Mouse (Mus musculus): ENCODE results near the gene Gm3854. TPM values are rescaled to one million over a fixed set of nuclear protein-coding genes. Genes with fewer than 3 reads are reported as not detected.
A peak's percentile ranks its signal among the peaks of the same experiment; 100 is the strongest.

The Gm3854 gene
- total RNA-seq, 2 experiments from 2014 or later = 0.53 to 0.80 TPM

DNA sequence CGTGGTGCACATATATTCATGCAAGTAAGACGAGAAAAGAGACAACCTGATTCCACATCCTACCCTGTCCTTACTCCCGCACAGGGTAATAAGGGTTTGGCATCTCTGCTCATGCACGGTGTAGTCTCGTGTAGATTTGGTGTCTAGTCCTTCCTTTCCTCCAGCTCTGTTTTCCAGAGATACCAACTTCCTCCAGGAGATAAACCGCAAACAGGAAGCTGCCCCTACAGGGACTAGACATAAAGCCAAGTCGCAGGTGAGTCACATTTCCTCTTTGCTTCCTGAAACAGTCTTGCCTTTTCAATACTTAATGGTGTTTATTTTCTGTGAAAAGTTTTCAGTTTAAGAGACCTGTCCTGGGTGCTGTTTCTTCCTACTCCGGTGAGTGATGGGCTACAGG, 40.5 kb downstream of the Gm3854 start:
- DNase-seq (ENCODE audit: low spot score in 2 of 2) = no peak

DNA sequence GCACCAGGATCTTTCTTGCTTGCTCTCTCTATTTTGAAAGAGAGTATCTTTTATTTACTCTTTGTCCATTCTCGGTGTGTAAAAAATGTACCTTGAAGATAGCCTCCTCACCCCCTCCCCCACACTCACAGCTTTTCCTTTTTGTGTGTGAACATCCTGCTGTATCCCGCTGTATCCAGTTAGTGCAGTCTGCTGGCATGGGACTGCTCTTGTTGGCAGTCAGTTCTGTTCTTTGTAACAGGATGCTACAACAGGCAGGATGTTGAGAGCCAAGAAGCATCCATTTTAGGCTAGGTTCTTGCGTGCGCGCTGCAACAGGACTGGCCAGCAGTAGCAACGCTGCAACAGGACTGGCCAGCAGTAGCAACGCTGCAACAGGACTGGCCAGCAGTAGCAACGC, 43.4 kb downstream of the Gm3854 start:
- DNase-seq (ENCODE audit: low spot score in 2 of 2) = no peak

DNA sequence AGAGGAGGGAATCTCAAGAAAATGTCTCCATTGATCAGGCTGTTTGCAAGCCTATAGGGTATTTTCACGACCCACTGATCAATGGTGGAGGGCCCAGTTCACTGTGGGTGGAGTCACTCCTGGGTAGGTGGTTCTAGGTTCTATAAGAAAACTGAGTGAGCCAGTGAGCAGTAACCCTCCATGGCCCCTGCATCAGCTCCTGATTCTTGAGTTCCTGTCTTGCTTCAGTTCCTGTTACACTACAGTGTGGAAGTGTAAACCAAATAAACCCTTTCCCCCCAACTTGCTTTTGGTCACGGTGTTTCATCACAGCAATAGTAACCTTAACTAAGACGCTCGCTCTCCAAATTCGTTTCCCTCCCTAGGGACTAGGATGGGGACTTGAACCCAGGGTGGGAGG, 45.4 kb downstream of the Gm3854 start:
- no peak for DNase-seq (ENCODE audit: low spot score in 2 of 2)

DNA sequence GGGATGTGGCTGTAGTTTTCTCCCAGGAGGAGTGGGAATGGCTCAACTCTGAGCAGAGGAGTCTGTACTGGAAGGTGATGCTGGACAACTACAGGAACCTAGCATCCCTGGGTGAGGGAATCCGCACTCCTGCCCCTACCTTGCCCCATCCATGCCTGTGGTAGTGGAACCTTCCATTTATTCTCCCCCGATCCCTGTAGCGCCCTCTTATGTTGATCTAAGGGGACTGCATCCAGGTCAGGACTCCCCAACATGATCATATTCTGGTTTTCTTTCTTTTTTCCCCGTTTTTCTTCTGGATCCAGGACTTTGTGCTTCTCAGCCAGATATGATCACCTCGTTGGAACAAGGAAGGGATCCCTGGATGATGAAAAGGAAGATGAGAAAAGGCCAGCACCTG, 45.9 kb downstream of the Gm3854 start:
- DNase-seq (ENCODE audit: low spot score in 2 of 2) = no peak

DNA sequence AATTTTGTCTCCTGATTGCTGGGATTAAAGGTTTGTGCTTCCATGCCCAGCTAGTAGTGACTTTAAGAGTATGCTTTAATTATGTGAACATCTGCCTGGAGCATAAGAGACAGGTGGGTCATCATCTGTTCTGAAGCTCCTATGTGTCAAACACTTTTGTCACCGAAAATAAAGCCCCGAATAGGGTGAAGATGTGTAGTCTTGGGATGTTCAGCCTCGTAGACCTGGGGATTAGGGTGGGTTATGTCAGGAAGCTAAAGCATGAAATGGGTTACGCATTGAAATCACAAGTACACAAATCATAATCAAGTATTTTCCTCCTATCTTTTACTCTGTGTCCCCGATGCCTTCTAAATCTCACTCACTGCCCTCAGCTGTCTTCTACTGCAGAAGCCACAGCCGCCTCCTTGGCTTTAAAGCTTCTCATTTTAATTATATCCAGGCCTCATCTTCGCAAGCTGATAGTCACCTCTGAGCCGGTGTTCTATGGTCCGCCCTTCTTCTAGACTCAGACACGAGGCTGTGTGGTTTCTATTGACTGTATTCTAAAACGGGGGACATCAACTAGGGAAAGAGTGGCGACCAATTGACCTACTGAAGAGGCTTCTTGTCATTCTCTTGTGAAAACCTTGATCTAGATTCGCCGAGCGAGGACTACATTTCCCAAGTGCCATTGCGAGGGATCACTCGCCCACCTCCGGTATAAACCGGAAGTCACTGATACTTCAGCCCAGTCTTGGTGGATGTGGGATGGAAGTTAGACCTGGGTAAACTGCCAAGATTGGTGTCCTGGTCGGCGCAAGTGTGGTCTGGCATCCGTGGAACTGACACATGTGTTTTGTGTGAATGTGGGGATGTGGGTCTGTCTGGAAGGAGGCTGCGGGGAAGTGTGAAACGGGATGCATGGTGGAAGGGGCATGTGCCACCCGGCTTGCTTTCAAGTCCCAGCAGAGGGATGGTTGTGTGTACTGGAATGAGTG, 54.7 kb downstream of the Gm3854 start, which contains the start of gene Smim17:
Gene Smim17, plus strand, starts transcription at position 720 of the 980 bp plus-strand sequence.
- peak; percentile 36 to 37 for DNase-seq (ENCODE audit: low spot score in 2 of 2)

Other genes with a start within 250 kb of the Gm3854 start
- gene Zfp787, start 187.8 kb upstream of the Gm3854 start, total RNA-seq (2021) = 10 to 100 TPM; 43.2 to 47.7 TPM
- 10 to 100 TPM; 25.8 to 27.0 TPM for gene Zfp444, start 171.5 kb upstream of the Gm3854 start, total RNA-seq (2021)
- gene Galp, start 146.7 kb upstream of the Gm3854 start, total RNA-seq (2021) = not detected
- gene Zscan5b, start 121.5 kb upstream of the Gm3854 start, total RNA-seq (2021) = not detected
- gene Epp13, start 91.0 kb upstream of the Gm3854 start, total RNA-seq (2021) = not detected
- gene Zfp667, start 57.2 kb upstream of the Gm3854 start, total RNA-seq (2021) = 1 to 10 TPM; 5.1 to 6.3 TPM
- gene Zfp583, start 12.5 kb upstream of the Gm3854 start, total RNA-seq (2021) = 1 to 10 TPM; 3.1 to 3.3 TPM
- gene Zfp78, start 19.5 kb downstream of the Gm3854 start, total RNA-seq (2021) = 1 to 10 TPM; 2.1 to 3.3 TPM
- gene Zfp28, start 39.5 kb downstream of the Gm3854 start, total RNA-seq (2021) = 1 to 10 TPM; 2.1 to 3.3 TPM
- gene Smim17, start 55.0 kb downstream of the Gm3854 start, total RNA-seq (2021) = under 1 TPM; 0.38 to 0.73 TPM
- gene Gm20715, start 66.5 kb downstream of the Gm3854 start, total RNA-seq (2021) = not detected
- not detected for gene Olfr1344, start 94.9 kb downstream of the Gm3854 start, total RNA-seq (2021)
- gene Olfr1336, start 112.4 kb downstream of the Gm3854 start, total RNA-seq (2021) = not detected
- not detected for gene Olfr1346, start 123.3 kb downstream of the Gm3854 start, total RNA-seq (2021)
- not detected for gene Olfr5, start 143.2 kb downstream of the Gm3854 start, total RNA-seq (2021)
- not detected for gene Olfr1347, start 156.0 kb downstream of the Gm3854 start, total RNA-seq (2021)
- gene Olfr1348, start 165.0 kb downstream of the Gm3854 start, total RNA-seq (2021) = not detected
- not detected for gene Olfr1349, start 179.2 kb downstream of the Gm3854 start, total RNA-seq (2021)
- gene Olfr1350, start 221.1 kb downstream of the Gm3854 start, total RNA-seq (2021) = not detected